Mouse (Mus musculus) ovary, adult 18-20 months (tissue): ENCODE measurements at regions not wholly inside any gene's neighbourhood (a gene's known extent, or its start where the extent isn't known, plus 50 kb on each side); places are given as distances from the start of the nearest gene placed in this dataset.

Experiments used
- DNase-seq: peaks from one replicate; pipeline ENCODE4 v3.0.0; 2022; ENCODE audit warnings: low spot score, mixed read lengths

DNA sequence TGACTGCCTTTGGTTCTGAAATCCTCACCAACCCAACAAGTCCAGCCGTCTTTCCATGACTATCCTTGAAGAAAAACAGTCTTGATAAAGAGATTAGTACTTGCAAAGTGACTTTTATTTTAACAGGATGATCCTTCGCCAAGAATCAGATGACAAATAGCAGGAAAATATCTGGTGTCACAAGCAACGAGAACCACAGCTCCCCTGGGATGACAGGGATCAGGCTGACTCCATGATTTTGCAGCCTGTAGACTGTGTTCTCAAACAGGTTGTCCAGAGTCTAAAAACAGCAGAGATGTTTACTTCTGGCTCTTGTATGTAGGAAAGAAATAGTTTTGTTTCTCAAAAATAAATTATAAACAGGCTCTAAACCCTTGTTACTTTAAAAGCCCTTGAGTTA is 63.3 kb downstream of the Tmem18 start:
- DNase-seq = no peak

DNA sequence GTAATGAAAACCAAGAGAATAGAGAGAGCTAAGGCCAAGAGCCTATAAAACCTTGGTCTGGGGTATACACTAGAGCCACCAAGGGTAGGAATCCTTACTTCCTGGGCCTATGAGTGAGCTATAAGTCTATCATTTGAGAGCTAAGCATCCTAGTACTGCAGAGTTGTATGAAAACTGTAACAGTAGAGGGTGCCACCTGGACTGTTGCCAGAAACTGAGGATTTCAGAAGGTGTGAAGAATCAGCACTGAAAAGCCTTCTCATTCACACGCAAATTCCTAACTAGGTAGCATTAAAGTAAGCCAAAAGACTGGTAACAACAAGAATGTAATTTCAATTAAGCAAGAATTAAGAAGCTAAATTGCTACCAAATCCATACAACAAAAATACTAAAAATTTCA is 67.3 kb downstream of the Tmem18 start:
- DNase-seq = no peak

DNA sequence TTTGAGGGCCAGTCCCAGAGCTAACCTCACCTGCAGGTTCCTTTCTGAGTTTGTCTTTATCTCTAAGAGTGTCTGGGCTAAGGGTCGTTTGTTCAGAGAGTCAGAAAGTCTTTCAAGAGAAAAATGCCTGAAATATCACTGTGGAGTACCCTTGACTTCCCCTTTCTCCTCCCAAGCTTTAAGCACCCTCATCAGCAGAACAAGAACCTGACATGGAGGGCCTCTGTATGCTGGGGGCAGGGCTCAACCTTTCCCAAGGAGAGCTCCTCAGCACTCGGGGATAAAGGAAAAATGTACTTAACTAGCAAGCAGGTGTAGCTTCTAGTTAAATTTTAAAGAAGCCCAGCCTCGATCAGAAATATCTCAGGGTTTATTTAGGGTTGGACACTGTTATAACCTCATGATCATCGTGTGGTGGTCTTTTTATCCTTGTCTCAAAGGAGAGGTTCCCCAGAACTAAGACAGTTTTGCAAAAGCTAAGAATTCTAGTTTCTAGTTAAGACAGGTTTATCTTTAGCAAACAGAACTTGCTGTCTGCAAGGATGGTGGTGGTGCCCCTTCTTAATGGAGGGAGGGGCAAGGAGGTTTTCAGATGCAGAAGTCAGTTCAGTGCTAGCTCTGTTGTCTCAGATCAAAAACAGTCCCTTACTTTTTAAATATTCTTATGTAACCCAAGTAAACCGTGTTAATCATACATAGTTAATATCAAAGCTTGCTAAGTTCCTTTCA is 70.3 kb downstream of the Tmem18 start:
- DNase-seq = no peak

DNA sequence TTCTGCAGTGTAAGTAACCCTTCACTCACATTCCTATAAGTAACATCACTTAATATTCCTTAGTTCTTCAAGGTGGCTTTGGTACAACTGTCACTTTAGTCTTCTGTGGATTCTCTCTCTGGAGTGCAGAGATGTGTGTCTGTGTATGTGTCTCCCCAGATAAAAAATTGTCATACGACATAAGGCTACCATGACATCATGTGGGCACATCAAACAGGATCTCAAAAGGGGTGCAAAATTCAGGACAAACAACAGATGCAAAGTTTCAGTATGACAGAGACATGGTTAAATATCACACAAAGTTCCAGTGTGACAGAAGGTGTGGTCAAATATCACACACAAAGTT is 70.8 kb downstream of the Tmem18 start:
- no peak for DNase-seq

DNA sequence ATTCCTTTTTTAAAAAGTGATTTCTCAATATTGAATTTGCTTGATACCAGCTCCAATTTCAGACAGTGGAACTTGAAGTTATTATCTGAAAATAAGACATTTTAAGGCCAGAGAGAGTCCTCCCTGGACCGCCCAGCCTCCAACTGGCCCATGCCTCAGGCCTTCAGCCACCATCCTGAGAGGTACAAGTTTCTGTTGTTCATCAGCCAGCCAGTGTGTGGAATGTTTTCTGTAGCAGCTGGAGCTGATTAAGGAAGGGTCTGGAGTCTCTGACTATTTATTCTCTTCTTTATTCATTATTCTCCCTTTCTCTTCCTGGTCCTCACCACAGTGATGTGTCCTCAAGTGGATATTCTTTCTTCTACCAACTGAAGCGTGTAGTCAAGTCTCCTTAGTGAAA is 94.6 kb downstream of the Tmem18 start:
- DNase-seq = no peak

DNA sequence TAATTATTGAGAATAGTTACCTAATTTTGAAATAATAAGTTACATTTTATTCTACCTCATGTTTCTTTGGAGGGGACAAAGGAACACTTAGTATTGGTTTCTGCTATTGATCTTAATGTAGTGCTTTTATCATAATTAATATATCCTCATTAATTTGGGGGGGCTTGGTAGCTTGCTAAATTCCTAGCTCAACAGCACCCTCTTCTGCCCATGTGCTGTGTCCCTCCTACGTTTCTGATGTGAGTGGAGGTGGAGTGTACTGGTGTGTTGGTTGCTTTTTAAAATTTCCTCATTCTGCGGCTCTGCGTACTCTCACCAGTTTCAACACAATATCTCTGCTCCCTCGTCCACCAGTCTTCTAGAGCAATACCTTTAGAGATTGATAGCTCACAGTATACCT is 105.8 kb downstream of the Tmem18 start:
- DNase-seq = no peak

DNA sequence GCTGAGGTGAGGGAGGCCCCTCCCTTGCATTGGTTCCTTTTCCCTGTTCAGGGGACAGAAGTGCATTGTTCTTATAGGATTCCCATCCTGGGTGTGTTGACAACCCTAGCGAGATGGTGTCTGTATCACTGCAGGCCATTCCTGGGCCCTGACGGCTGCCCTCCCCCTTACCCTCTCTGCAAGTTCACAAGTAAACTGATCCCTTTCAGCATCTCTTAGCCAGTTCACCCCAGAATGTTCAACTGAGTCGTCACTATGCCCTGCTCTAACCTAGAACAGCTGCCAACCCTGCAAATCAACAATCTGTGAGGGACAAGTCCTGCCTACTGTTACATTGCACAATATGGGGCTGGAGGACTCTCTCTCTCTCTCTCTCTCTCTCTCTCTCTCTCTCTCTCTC is 109.3 kb downstream of the Tmem18 start:
- no peak for DNase-seq

DNA sequence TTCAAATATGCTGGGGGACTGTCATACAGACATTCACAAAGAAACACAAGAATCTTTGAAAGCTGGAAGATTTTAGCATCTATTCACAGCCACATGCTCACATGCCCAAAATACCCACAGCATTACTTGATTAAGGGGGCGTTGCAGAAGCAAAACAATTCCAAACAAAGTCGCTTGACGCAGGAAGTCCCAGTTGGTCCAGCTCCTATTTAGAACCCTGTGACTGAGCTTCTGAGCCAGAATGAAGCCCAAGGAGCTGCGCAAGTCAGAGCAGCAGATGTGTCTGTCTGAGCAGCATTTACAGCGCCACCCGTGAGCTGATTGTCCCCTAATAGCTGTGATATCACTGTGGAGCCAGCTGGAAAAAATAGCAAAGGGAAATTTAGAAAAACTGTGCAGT is 114.0 kb downstream of the Tmem18 start:
- DNase-seq = no peak

DNA sequence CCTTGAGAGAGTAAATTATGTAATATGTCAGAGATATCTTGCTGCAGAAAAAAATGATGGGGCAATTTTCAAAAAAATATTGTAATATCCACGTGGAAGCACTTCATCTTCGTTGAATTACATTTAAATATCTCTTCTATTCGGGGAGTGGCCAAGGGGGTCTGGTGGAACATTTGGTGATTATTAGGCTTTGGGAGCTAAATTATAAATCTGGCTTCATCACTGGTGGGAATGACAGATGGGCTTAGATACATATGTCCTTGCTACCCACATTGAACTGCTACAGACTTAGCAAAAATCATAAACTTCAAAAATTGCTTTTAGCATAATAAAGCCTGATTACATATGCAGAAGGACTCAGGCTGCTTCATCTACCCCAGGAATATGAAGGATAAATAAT is 119.5 kb downstream of the Tmem18 start:
- no peak for DNase-seq

DNA sequence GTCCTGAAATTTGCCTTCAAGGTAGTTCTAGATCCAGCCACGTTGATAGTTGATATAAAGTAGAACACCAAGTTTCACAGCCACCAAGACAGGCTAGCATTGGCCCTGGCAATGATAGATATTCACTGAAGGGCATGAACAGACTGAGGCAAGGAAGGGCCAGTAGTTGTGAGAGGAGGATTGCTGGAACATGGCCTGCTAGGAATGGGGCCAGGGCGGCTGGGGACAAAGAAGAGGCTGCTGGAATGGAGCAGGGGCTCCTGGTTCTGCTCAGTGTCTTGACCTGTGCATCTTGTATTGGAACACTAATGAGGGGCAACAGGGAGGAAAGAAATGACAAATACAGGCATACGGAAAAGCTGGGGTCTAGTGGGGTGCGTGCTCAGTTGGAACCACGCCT is 123.0 kb downstream of the Tmem18 start:
- DNase-seq = no peak

DNA sequence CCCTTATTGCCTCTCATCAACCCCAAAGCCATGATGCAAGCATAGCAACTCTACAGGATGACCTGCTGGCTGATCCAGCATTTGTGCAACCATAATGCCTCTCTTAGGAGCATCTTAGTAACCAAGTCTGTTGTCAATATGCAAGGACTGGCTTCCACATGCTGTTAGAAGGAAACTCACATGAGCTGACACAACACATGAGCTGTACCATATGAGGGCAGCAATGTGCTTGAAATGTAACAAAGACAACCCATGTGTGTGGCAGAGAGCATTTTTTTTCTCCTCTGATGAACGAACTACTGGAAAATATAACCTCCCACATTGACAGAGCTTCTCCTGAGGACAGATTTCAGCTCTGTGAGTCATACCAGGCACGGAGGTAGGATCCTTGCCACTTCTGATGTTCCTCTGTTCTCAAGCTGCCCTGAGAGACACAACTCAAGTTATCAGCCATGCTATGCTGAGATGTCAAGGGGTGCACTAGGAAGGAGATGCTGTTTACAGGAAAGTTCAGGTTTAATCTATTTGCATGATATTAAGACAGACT is 124.5 kb downstream of the Tmem18 start:
- DNase-seq = no peak

DNA sequence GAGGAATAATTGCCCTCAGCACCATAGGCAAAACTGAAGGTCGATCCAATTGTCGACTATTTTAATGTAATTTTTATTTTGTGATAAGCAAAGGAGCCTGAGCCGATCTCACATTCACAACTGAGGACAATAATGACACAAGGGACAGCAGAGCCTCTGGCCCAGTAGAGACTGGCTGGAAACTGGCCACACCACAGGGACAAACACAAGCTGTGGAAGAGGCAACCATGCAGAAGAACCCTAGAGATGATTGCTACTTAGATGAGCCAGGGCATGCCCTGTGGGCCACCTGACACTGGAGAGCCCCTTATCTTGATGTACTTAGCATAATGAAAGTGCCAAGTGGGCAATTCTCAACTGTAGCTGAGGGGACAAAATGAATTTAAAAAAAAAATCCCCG is 126.3 kb downstream of the Tmem18 start:
- DNase-seq = no peak

DNA sequence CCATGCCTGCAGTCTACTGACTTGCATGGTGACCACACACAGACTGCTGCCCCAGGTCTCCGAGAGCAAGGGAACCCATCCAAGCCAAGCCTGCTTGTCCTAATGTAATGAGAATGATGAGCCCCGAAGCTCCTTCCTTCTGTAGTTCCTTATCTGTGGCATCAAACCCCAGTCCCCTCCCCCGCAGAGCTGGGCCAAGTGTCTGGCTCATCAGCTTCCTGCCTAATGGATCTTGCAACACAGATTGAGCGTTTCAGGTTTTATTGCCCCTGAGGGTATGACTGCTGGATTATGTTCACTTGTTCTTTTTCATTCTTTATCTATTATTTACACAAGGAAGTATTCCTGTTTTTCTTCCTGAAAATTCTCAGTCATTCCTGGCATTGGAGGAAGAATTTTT is 142.5 kb downstream of the Tmem18 start:
- no peak for DNase-seq

DNA sequence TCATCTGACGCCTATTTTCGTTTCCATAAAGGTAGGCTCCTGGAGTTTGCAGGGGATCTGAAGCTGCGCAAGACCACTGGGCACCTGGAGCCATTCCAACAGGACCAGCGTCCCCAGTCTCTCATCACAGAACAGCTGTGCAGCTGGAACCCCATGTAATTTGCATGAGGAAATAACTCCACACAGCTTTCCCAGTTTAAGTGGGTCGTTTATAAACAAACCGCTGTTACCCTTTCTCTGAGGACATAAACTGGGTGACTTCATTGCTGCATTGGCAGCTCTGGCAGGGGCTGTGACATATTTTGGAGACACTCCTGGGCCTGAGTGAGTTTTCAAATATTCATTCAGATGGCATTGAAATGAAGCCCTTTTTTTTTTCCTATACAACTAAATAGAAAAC is 145.2 kb downstream of the Tmem18 start:
- DNase-seq = no peak

DNA sequence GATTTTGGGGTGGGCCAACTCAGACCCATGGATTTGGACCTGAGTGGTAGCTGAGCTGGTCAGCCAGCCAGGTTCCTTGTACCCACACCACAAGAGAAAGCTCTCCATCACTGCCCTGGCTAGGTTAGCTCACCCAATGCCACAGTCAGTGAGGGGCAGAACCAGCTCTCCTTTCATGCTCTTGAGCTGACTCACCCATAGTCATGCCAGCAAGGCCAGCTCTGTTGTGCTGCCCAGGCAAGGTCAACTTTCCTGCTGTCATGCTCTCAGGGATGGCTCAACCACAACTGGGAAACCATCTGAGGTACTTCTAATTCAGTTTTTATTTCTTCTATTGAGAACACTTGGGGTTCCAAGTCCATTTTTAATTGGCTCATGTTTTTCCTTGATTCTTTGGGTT is 116.5 kb upstream of the Alkal2 start:
- no peak for DNase-seq

DNA sequence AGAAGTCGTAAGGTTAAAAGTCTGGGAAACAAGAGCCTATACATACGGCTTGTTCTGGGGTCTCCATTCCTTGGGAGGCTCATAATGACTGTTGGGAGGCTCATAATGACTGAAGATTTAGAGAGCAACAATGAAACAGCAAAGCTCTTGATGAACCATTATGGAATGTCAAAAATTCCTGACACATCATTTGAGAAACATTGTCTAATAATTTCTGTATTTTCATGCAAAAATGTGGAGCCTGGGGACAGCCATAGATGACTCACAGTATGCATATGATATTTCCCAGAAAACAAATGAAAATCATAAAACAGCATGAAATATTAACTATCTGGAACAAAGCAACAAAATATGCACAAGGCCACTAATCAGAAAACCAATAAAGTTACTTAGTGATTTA is 90.8 kb upstream of the Alkal2 start:
- no peak for DNase-seq

DNA sequence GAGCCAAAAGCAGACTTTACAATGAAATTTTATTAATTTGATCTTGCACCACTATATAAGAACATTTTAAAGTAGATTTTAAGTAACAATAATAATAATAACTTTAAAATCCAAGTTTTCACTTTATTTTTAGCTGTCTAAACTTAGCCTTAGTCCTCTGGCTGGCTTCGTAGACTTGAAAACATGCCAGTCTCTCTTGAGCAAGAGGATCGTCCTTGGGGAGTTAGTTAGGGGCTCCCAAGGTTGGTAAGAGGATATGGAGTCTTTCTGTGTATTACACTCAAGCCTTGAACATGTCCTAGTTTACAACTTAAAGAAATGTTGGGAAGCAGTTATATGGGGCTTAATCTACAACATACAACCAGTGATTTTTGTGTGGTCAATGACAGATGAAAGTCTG is 68.0 kb upstream of the Alkal2 start:
- peak; percentile 3 for DNase-seq

DNA sequence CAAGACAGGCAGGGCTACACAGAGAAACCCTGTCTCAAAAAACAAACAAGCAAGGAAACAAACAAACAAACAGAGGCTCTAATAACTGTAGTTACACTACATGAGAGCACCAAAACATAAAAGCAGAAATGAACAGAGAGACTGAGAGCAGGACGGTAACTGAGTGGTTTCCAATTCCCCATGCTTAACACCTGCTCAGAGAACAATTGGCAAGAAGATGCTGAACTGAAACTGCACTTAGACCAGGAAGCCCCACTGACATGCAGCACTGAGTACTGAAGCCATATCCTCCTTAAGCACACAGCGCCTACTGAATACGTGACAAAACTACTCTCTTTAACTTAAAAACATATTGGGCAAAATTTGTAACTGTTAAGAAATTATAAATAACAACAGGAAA is 52.7 kb upstream of the Alkal2 start:
- DNase-seq = no peak
